Mouse (Mus musculus) ES-E14 (cell line): Measurements from ENCODE around the gene Phf21a. TPM values are rescaled to one million over a fixed set of nuclear protein-coding genes. Genes with fewer than 3 reads are reported as not detected.

Source experiments
- DNase-seq: peaks from one replicate; pipeline ENCODE4 v3.0.0-alpha.2; 2013; ENCODE audit warnings: low read depth, low spot score
- H3K27ac ChIP-seq: 2 replicates; pipeline ENCODE4 v1.5.1; 2012; ENCODE audit warnings: low read depth, mild to moderate bottlenecking, low read length, moderate library complexity, mixed read lengths; ENCODE audit not compliant: poor library complexity, insufficient read depth, severe bottlenecking
- H3K36me3 ChIP-seq: 2 replicates; pipeline ENCODE4 v1.6.1; 2012; ENCODE audit warnings: mild to moderate bottlenecking, low read length, moderate library complexity, mixed read lengths; ENCODE audit not compliant: control insufficient read depth, poor library complexity, insufficient read depth, severe bottlenecking
- H3K4me1 ChIP-seq, 2 experiments: fragments of 150-350 bp in 1 of 2; sonication (generic) in 1 of 2; 2 replicates each; pipeline ENCODE4 v1.6.1; 2012; ENCODE audit warnings: low read length in 2 of 2, mild to moderate bottlenecking in 1 of 2, mixed read lengths in 1 of 2; ENCODE audit not compliant: control insufficient read depth in 2 of 2, insufficient read depth in 2 of 2, poor library complexity in 1 of 2
- H3K4me3 ChIP-seq, 2 experiments: fragments of 150-350 bp in 1 of 2; sonication (generic) in 1 of 2; 2 replicates each; pipeline ENCODE4 v1.5.1; 2012; ENCODE audit warnings: low read length in 2 of 2, low read depth in 1 of 2, mild to moderate bottlenecking in 1 of 2, mixed read lengths in 1 of 2; ENCODE audit not compliant: insufficient read depth in 1 of 2, poor library complexity in 1 of 2, severe bottlenecking in 1 of 2
- H3K9ac ChIP-seq: 2 replicates; pipeline ENCODE4 v1.6.1; 2012; ENCODE audit warnings: low read depth, mild to moderate bottlenecking, low read length, mixed read lengths; ENCODE audit not compliant: poor library complexity, insufficient read depth, severe bottlenecking
- H3K9me3 ChIP-seq: fragments of 150-350 bp; sonication (generic); 2 replicates; pipeline ENCODE4 v1.6.1; 2012; ENCODE audit warnings: low read depth, mild to moderate bottlenecking, low read length; ENCODE audit not compliant: control insufficient read depth, insufficient read depth
- CHD2 ChIP-seq: IDR thresholded peaks from 2 replicates; pipeline ENCODE4 v1.6.1; 2014; ENCODE audit warnings: mild to moderate bottlenecking, low read depth, low read length, inconsistent platforms
- HCFC1 ChIP-seq: IDR thresholded peaks from 2 replicates; pipeline ENCODE4 v1.6.1; 2012; ENCODE audit warnings: low read length, inconsistent platforms, borderline replicate concordance; ENCODE audit not compliant: insufficient read depth
- MAFK ChIP-seq: IDR thresholded peaks from 2 replicates; pipeline ENCODE4 v1.6.1; 2014; ENCODE audit warnings: mild to moderate bottlenecking, low read depth, low read length, inconsistent platforms; ENCODE audit not compliant: insufficient read depth
- ZC3H11A ChIP-seq: IDR thresholded peaks from 2 replicates; pipeline ENCODE4 v1.6.1; 2012; ENCODE audit warnings: low read depth, mild to moderate bottlenecking, inconsistent platforms, low read length, borderline replicate concordance
- ZNF384 ChIP-seq: IDR thresholded peaks from 2 replicates; pipeline ENCODE4 v1.6.1; 2012; ENCODE audit warnings: low read depth, low read length, inconsistent platforms
- in situ Hi-C, 2 experiments: fragments of 600-800 bp; cut with MboI; formaldehyde crosslinking; loops; one replicate each; pipeline ENCODE4 v1.15.1; 2025; ENCODE audit warnings: low sequenced_read_pairs in 2 of 2, inconsistent platforms in 1 of 2; ENCODE audit not compliant: unreplicated experiment in 2 of 2
- total RNA-seq: library from RNA; depleted of rRNA; stranded (reverse); fragments of 300-350 nt; gene quantifications from 2 replicates; pipeline ENCODE4 v1.2.3, GENCODE M21; 2012

Gene Phf21a
- total RNA-seq, 1 experiment: 23.5 TPM

DNA sequence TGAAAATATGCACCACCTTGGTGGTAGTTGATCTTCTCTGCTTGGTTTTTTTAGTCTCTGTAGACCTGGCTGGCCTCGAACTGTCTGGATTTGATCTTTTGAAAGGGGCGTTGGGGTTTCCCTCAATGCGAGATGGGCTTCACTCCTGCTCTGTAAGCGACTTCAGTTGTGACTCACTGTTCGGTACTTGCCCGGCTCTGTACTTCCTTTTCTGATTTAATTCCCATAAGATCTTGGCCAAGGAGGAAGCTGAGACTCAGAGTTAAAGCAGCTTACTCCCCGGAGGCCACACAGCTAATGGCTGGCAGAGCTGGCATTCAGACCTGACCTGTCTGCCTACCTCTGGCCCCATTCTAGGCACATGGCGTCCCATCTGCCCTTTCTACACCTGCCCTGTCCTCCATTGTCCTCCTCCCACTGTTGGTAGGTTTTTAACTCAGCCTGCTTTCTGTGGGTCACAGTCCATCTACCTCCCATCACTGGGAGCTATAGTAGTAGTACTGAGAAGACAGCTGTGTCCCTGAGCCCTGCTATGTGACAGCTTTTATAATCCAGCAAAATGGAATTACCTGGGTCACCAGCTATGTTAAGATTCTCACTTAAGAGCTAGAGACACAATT lies 27.5 kb upstream of the Phf21a start:
- DNase-seq: no peak
- TF ChIP-seq ZNF384 (no peak), ZC3H11A (no peak), MAFK (no peak), CHD2 (no peak), HCFC1 (no peak)
- in situ Hi-C loops: no loop called here

DNA sequence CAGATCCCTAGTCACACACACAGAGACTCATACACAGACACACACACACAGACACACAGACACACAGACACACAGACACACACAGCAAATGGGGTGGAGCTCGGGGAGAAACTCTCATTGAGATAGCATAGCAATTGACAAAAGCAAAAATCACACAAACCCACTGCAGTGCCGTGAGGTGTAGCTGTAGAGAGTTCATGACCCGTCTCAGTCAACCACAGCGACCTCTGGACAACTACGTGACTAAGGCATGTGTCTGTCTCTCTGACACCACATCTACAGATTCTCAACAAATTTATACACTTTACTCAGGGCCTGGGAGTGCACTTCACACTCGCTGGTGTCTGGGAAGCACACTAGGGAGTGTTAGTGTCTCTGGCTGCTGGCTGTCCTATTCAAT lies 27.0 kb upstream of the Phf21a start:
- Histone ChIP-seq H3K36me3 (no peaks in the 10 kb centered on the region), H3K27ac (no peak overlapping the region), H3K9ac (no peak overlapping the region), H3K9me3 (no peaks in the 10 kb centered on the region), H3K4me1 (peaks cover 0 to 5% of the 10 kb centered on the region in 2 experiments; a peak in 1 of 4 replicates), H3K4me3 (no peak overlapping the region)
- TF ChIP-seq ZNF384: no peak
- no peak for TF ChIP-seq ZC3H11A
- no peak for TF ChIP-seq MAFK
- no peak for TF ChIP-seq HCFC1
- no peak for TF ChIP-seq CHD2
- DNase-seq: no peak
- in situ Hi-C loops: no loop called here

More for the DNA sequence above, 27.5 kb upstream of the Phf21a start:
- H3K36me3 ChIP-seq: no peaks in the 10 kb centered on the region
- no peak overlapping the region for H3K9ac ChIP-seq
- H3K9me3 ChIP-seq: no peaks in the 10 kb centered on the region
- peaks cover 0 to 5% of the 10 kb centered on the region in 2 experiments; a peak in 1 of 4 replicates for H3K4me1 ChIP-seq
- no peak overlapping the region for H3K27ac ChIP-seq
- H3K4me3 ChIP-seq: no peak overlapping the region

DNA sequence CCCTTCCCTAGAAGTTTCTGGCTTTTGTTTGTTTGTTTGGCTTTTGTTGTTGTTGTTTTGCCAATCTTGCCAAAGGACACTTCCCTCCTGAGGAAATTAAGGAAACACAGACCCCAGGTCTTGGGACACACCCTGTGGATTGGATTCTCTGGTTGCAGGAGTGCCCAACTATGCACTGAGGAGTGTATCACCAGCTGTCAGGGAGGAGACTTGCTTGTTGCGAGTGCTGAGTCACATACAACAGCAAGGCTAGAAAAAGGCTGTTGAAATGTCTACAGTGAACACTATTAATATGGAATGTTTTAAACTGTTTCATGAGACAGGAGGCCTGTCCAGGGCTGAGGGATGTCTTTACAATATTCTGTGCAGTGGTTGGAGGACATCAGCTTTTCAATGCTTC lies 26.0 kb upstream of the Phf21a start:
- Histone ChIP-seq H3K4me3 (no peak overlapping the region), H3K9me3 (no peaks in the 10 kb centered on the region), H3K4me1 (peaks cover 0 to 5% of the 10 kb centered on the region in 2 experiments; a peak in 1 of 4 replicates), H3K27ac (no peak overlapping the region), H3K9ac (no peak overlapping the region), H3K36me3 (no peaks in the 10 kb centered on the region)
- in situ Hi-C loops: no loop called here
- TF ChIP-seq CHD2 (no peak), HCFC1 (no peak), MAFK (no peak), ZNF384 (no peak), ZC3H11A (no peak)
- DNase-seq: no peak

DNA sequence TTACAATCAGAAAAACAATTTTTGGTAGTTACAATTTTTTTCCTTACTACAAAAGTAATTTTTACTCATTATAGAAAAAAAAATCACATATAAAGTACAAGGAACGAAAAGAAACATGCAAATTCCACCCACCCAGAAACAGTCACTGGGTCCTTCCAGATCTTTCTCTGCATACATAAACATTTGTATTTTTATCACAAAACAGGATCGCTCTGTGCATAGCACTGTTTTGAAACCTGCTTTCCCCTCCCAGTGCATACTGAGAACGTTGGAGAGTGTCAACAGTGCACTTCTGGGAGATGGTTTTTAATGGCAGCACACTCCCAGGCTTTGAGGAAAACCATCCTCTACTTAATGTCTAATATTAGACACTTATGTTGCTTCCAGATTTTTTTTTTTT lies 25.3 kb upstream of the Phf21a start:
- no peak overlapping the region for H3K27ac ChIP-seq

DNA sequence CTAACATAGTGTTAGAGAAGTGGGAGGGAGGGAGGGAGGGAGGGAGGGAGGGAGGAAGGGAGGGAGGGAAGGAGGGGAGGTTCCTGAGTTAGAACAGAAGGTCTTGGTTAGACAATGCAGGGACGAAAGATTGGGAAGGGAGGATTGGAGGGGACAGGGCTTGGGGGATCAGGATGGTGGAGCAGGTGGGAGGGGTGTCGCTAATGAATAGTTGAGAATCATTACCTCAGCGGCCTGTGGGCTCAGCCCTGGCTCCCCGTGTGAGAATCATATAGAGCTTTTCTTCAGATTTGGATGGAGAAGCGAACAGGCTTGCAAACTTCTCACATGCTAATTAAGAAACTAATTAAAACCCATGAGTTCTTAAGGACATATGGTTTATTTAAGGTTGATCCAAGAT lies 23.3 kb upstream of the Phf21a start:
- Histone ChIP-seq H3K9ac (no peak overlapping the region), H3K36me3 (no peaks in the 10 kb centered on the region), H3K4me3 (no peak overlapping the region), H3K27ac (no peak overlapping the region), H3K9me3 (no peaks in the 10 kb centered on the region), H3K4me1 (peaks cover 0 to 5% of the 10 kb centered on the region in 2 experiments; a peak in 1 of 4 replicates)
- in situ Hi-C loops: no loop called here
- DNase-seq: no peak
- TF ChIP-seq ZNF384: no peak
- no peak for TF ChIP-seq HCFC1
- TF ChIP-seq ZC3H11A: no peak
- no peak for TF ChIP-seq CHD2
- no peak for TF ChIP-seq MAFK

More for the DNA sequence above, 25.3 kb upstream of the Phf21a start:
- Histone ChIP-seq H3K9ac (no peak overlapping the region), H3K4me3 (no peak overlapping the region), H3K9me3 (no peaks in the 10 kb centered on the region), H3K36me3 (no peaks in the 10 kb centered on the region), H3K4me1 (peaks cover 0 to 5% of the 10 kb centered on the region in 2 experiments; a peak in 1 of 4 replicates)
- DNase-seq: no peak
- in situ Hi-C loops: no loop called here
- TF ChIP-seq MAFK: no peak
- no peak for TF ChIP-seq ZC3H11A
- no peak for TF ChIP-seq ZNF384
- TF ChIP-seq HCFC1: no peak
- TF ChIP-seq CHD2: no peak
